Mouse (Mus musculus) CD4-positive, CD25-positive, alpha-beta regulatory T cell, adult 2 months (primary cell): Measurements from ENCODE around the gene Ercc8.

Source experiments
- DNase-seq: peaks from one replicate; pipeline ENCODE4 v3.0.0-alpha.2; 2012; ENCODE audit warnings: low read depth, low spot score

Gene Ercc8

DNA sequence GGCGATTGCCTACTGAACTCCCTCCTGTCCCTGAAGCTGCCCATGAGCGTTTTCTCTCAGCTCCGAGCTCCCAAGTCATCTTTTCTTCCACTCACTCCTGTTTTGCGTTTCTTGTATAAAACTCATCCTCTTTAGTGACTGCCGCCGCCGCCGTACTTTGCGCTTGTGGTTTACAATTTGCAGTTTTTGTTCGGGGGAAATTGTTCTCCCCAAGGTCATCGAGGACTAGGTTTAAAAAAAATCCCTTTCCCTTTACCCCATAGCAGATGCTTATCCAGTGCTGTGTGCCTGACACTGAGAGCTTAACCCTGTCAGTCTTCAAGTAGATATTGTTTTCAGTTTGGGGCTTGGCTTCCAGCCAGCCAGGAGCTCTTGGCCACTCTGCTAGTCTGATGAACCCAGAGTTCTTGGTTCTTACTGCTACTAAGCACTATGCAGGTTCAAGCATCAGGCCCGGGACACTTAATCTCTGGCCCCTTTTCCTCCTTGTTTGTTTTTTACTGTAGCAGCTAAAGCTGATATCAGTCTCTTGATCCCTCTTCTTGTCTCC is 56.8 kb downstream of the Ercc8 start:
- DNase-seq: peak; percentile 29

DNA sequence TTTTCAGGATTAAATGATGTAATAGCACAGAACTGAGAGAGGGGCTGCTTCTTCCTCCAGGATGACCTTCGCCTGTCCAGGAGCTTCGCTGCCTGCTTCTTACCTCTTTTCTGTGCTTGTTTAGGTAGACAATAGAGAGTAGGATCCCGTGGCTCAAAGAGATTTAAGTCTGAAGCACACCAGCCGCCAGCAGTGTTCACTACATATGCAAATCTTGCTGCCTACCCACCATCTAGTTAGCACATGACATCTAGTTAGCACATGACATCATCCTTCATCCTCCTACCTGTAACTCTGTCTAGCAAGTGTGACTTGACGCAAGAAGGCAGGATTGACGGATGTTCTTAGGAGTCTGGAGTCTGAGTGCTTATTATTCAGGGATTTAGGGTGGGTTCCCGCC is 61.2 kb downstream of the Ercc8 start:
- no peak for DNase-seq

DNA sequence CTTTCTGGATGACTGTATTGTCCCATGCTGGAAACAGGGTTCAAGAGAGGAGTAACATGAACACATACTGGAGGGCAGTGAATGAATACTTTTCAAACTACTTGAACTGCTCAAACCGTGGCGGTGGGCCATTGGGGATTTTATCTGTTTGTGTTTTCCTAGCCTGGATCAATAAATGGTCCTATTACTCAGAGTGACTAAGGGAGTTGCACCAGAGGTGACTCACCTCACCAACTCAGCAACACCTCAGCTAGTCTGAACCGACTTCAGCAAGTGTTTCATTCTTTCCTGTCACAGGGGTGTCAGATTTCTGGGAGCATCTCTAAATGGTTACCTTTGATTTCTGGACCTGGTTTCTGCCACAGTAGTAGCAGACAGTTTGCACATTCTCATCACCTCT is 70.7 kb downstream of the Ercc8 start:
- no peak for DNase-seq

DNA sequence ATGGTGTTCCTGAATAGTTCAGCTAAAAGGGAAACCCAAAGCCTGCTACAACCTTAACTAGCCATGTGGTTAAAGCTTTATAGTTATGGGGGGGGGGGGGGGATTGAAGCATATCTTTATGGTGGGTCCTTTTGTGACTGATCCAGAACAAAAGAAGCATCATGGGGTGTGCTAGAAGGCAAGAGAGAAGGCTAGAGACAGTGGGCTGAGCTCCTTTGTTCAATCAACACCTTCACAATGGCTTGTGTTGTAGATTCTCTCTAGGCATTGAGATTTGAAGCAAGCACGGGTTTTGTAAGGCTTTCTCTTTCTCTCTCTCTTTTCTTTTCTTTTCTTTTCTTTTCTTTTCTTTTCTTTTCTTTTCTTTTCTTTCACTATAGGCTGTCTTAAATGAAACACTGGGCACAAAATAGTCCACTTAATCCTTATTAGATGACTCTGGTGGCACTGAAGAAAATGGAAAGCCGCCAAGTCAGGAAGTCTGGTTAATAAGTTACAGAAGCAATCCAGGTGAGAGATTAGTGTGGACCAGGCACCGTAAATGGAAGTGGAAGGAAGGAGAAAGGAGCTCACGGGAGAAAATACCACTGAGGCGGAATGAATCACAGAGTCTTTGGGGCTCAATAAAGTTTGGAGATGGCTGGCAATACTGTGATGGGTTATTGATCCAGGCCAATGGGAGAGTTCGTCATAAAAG is 71.3 kb downstream of the Ercc8 start:
- DNase-seq: no peak

DNA sequence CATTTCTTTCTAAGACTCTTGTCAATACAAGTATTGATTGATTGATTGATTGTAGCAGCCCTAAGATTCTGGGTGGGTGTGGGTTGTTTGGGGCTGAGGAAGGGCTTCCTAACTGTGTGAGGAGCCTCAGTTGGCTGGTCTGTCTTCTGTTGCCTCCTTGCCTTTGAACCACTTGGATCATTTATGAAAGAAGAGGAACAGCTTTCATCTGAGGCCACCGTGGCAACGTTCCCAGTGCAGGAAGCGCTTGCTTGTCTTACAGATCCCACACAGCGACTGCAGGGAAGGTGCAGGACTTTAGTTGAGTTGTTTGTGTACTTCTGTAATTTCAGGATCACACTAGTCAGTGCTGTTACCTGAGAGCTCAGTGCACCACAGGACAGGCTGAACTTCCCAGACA is 81.5 kb downstream of the Ercc8 start:
- DNase-seq: no peak

DNA sequence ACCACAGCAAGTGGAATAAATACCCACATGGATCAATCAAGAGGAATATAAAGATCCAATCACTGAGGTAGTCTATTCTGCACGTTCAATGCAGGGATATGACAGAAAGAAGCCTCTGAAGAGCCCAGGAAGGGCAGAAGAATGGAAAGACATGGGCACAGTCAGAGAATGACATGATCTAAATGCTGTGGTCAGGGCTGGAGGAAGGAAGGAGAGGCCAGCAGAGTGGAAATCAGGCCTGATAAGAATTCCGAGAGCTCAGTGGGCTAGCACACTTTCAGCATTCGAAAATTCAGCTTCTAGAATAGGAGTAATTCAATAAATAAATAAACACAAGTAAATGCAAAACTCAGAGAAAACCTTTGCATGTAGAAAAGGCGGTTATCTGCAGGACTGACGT is 83.2 kb downstream of the Ercc8 start:
- DNase-seq: no peak
